Mouse (Mus musculus): Measurements from ENCODE around the gene Fmnl1.
A peak's percentile ranks its signal among the peaks of the same experiment; 100 is the strongest.

Gene Fmnl1

GRCm38 (mm10) chr11:103229608-103230007, 58.7 kb downstream of the Fmnl1 start:
- 0 out of 2 replicates have a peak overlapping the region, but pooled peaks have one; percentile 45 for H3K4me3 ChIP-seq (replicated peaks; ENCODE audit: low read length)
- 0 out of 2 replicates have a peak, but pooled peaks cover 2% of the 10 kb centered on the region for H3K27me3 ChIP-seq (ENCODE audit: insufficient read depth, low read length)
- peaks cover 7% of the 10 kb centered on the region; the same call in 1 of the 2 replicates for H3K9me3 ChIP-seq (ENCODE audit: low read length)
- TF ChIP-seq POU5F1 (IDR thresholded peaks at IDR 0.05; ENCODE audit: borderline replicate concordance, low read length) (no peak), CTCF (conservative IDR thresholded peaks at IDR 0.05; ENCODE audit: low read length) (peak; percentile 42)
- H3K36me3 ChIP-seq (ENCODE audit: insufficient read depth, low read length) = peaks cover 6% of the 10 kb centered on the region; the same call in 1 of the 2 replicates
- H3K4me1 ChIP-seq (replicated peaks; ENCODE audit: low read depth, low read length) = peaks cover 47% of the 10 kb centered on the region

GRCm38 (mm10) chr11:103230626-103231025, 59.7 kb downstream of the Fmnl1 start:
- Histone ChIP-seq H3K27me3 (ENCODE audit: insufficient read depth, low read length) (no peaks in the 10 kb centered on the region), H3K4me1 (replicated peaks; ENCODE audit: low read depth, low read length) (peaks cover 47% of the 10 kb centered on the region), H3K4me3 (replicated peaks; ENCODE audit: low read length) (peak overlapping the region; percentile 45), H3K9me3 (ENCODE audit: low read length) (peaks cover 7% of the 10 kb centered on the region; the same call in 1 of the 2 replicates), H3K36me3 (ENCODE audit: insufficient read depth, low read length) (peaks cover 6% of the 10 kb centered on the region; the same call in 1 of the 2 replicates)
- TF ChIP-seq NANOG (IDR thresholded peaks at IDR 0.05; ENCODE audit: borderline replicate concordance, low read length) = no peak
- TF ChIP-seq CTCF (conservative IDR thresholded peaks at IDR 0.05; ENCODE audit: low read length) = no peak
- no peak for TF ChIP-seq POU5F1 (IDR thresholded peaks at IDR 0.05; ENCODE audit: borderline replicate concordance, low read length)

- Histone ChIP-seq H3K27me3 (ENCODE audit: insufficient read depth, low read length) (no peaks in the 10 kb centered on the region), H3K4me3 (replicated peaks; ENCODE audit: low read length) (no peak overlapping the region), H3K36me3 (ENCODE audit: insufficient read depth, low read length) (peaks cover 6% of the 10 kb centered on the region; the same call in 1 of the 2 replicates), H3K9me3 (ENCODE audit: low read length) (peaks cover 7% of the 10 kb centered on the region; the same call in 1 of the 2 replicates), H3K4me1 (replicated peaks; ENCODE audit: low read depth, low read length) (peaks cover 48% of the 10 kb centered on the region)
- TF ChIP-seq NANOG (IDR thresholded peaks at IDR 0.05; ENCODE audit: borderline replicate concordance, low read length) = no peak
Measured at GRCm38 (mm10) chr11:103231367-103231766, 60.5 kb downstream of the Fmnl1 start.

- H3K9me3 ChIP-seq (ENCODE audit: low read length) = peaks cover 7% of the 10 kb centered on the region; the same call in 1 of the 2 replicates
- no peak overlapping the region for H3K4me3 ChIP-seq (replicated peaks; ENCODE audit: low read length)
- H3K36me3 ChIP-seq (ENCODE audit: insufficient read depth, low read length) = no peaks in the 10 kb centered on the region
- TF ChIP-seq POU5F1 (IDR thresholded peaks at IDR 0.05; ENCODE audit: borderline replicate concordance, low read length) (no peak), CTCF (conservative IDR thresholded peaks at IDR 0.05; ENCODE audit: low read length) (peak; percentile 79)
- no peaks in the 10 kb centered on the region for H3K27me3 ChIP-seq (ENCODE audit: insufficient read depth, low read length)
- H3K4me1 ChIP-seq (replicated peaks; ENCODE audit: low read depth, low read length) = peaks cover 54% of the 10 kb centered on the region
Measured at GRCm38 (mm10) chr11:103232966-103233365, 62.1 kb downstream of the Fmnl1 start.

- Histone ChIP-seq H3K4me3 (replicated peaks; ENCODE audit: low read length) (no peak overlapping the region), H3K9me3 (ENCODE audit: low read length) (0 out of 2 replicates have a peak, but pooled peaks cover 1% of the 10 kb centered on the region), H3K36me3 (ENCODE audit: insufficient read depth, low read length) (no peaks in the 10 kb centered on the region), H3K4me1 (replicated peaks; ENCODE audit: low read depth, low read length) (peaks cover 67% of the 10 kb centered on the region), H3K27me3 (ENCODE audit: insufficient read depth, low read length) (no peaks in the 10 kb centered on the region)
- no peak for TF ChIP-seq NANOG (IDR thresholded peaks at IDR 0.05; ENCODE audit: borderline replicate concordance, low read length)
Measured at GRCm38 (mm10) chr11:103234447-103234846, 63.5 kb downstream of the Fmnl1 start.

- TF ChIP-seq POU5F1 (IDR thresholded peaks at IDR 0.05; ENCODE audit: borderline replicate concordance, low read length) (no peak), CTCF (conservative IDR thresholded peaks at IDR 0.05; ENCODE audit: low read length) (no peak), NANOG (IDR thresholded peaks at IDR 0.05; ENCODE audit: borderline replicate concordance, low read length) (no peak)
- Histone ChIP-seq H3K36me3 (ENCODE audit: insufficient read depth, low read length) (no peaks in the 10 kb centered on the region; the same call in 1 of the 2 replicates), H3K27me3 (ENCODE audit: insufficient read depth, low read length) (no peaks in the 10 kb centered on the region), H3K4me1 (replicated peaks; ENCODE audit: low read depth, low read length) (peaks cover 59% of the 10 kb centered on the region), H3K9me3 (ENCODE audit: low read length) (no peaks in the 10 kb centered on the region), H3K4me3 (replicated peaks; ENCODE audit: low read length) (no peak overlapping the region)
Measured at GRCm38 (mm10) chr11:103235702-103236101, 64.8 kb downstream of the Fmnl1 start.

- no peaks in the 10 kb centered on the region; the same call in 1 of the 2 replicates for H3K36me3 ChIP-seq (ENCODE audit: insufficient read depth, low read length)
- H3K9me3 ChIP-seq (ENCODE audit: low read length) = no peaks in the 10 kb centered on the region
- H3K4me1 ChIP-seq (replicated peaks; ENCODE audit: low read depth, low read length) = peaks cover 56% of the 10 kb centered on the region
- H3K27me3 ChIP-seq (ENCODE audit: insufficient read depth, low read length) = no peaks in the 10 kb centered on the region
- H3K4me3 ChIP-seq (replicated peaks; ENCODE audit: low read length) = no peak overlapping the region
- TF ChIP-seq POU5F1 (IDR thresholded peaks at IDR 0.05; ENCODE audit: borderline replicate concordance, low read length) = no peak
- no peak for TF ChIP-seq CTCF (conservative IDR thresholded peaks at IDR 0.05; ENCODE audit: low read length)
- no peak for TF ChIP-seq NANOG (IDR thresholded peaks at IDR 0.05; ENCODE audit: borderline replicate concordance, low read length)
Measured at GRCm38 (mm10) chr11:103236431-103236830, 65.5 kb downstream of the Fmnl1 start.

GRCm38 (mm10) chr11:103236903-103237302, 66.0 kb downstream of the Fmnl1 start:
- TF ChIP-seq CTCF (conservative IDR thresholded peaks at IDR 0.05; ENCODE audit: low read length) = no peak
- no peak for TF ChIP-seq NANOG (IDR thresholded peaks at IDR 0.05; ENCODE audit: borderline replicate concordance, low read length)
- no peak for TF ChIP-seq POU5F1 (IDR thresholded peaks at IDR 0.05; ENCODE audit: borderline replicate concordance, low read length)
- H3K4me3 ChIP-seq (replicated peaks; ENCODE audit: low read length) = no peak overlapping the region
- H3K27me3 ChIP-seq (ENCODE audit: insufficient read depth, low read length) = no peaks in the 10 kb centered on the region
- no peaks in the 10 kb centered on the region; the same call in 1 of the 2 replicates for H3K36me3 ChIP-seq (ENCODE audit: insufficient read depth, low read length)
- H3K9me3 ChIP-seq (ENCODE audit: low read length) = no peaks in the 10 kb centered on the region
- H3K4me1 ChIP-seq (replicated peaks; ENCODE audit: low read depth, low read length) = peaks cover 56% of the 10 kb centered on the region

GRCm38 (mm10) chr11:103237757-103238156, 66.8 kb downstream of the Fmnl1 start:
- peaks cover 56% of the 10 kb centered on the region for H3K4me1 ChIP-seq (replicated peaks; ENCODE audit: low read depth, low read length)
- H3K4me3 ChIP-seq (replicated peaks; ENCODE audit: low read length) = no peak overlapping the region
- no peaks in the 10 kb centered on the region for H3K9me3 ChIP-seq (ENCODE audit: low read length)
- no peaks in the 10 kb centered on the region for H3K27me3 ChIP-seq (ENCODE audit: insufficient read depth, low read length)
- peak; percentile 38 for TF ChIP-seq CTCF (conservative IDR thresholded peaks at IDR 0.05; ENCODE audit: low read length)
- no peak for TF ChIP-seq POU5F1 (IDR thresholded peaks at IDR 0.05; ENCODE audit: borderline replicate concordance, low read length)
- H3K36me3 ChIP-seq (ENCODE audit: insufficient read depth, low read length) = no peaks in the 10 kb centered on the region; the same call in 1 of the 2 replicates

Data from E14TG2a.4 (cell line).